Mouse (Mus musculus): Measurements from ENCODE around the gene Acyp1. TPM values are rescaled to one million over a fixed set of nuclear protein-coding genes. Genes with fewer than 3 reads are reported as not detected.
"Not testable (repeated sequence)": the region's sequence is repeated elsewhere in the genome, so short reads cannot be mapped to it uniquely, and the experiment has no call there.

Gene Acyp1
- total RNA-seq, 2 experiments from 2014 or later, result 32.9 to 37.4 TPM

GRCm38 (mm10) chr12:85296915-85297314, 8.7 kb upstream of the Acyp1 start:
- intact Hi-C loops (cut with DNase I), result no loop called here
- TF ChIP-seq CTCF (IDR thresholded peaks at IDR 0.05), result no peak
- DNase-seq (ENCODE audit: extremely low spot score in 1 of 2, low spot score in 2 of 2), result no peak
- no peak overlapping the region for H3K4me3 ChIP-seq
- no peak overlapping the region for H3K27ac ChIP-seq

DNA sequence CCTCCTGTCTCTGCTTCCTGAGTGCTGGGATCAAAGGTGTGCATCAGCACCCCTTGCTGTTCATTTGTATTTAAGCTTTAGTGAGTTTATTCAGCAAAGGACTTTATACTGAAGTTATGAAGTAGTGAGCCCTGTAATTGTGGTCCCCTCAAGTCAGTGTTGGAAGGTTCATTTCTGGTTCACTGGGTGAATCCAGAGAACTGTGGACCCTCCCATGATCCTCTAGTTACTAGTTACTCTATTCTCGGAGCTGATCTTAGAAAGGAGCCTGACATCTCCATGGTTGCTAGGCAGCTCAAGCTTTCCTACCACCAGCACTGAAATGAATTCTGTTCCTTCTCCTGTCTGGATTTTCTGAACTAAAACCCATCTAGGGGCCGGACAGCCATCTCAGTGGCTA, 7.3 kb upstream of the Acyp1 start:
- no peak for TF ChIP-seq CTCF (IDR thresholded peaks at IDR 0.05)
- H3K4me3 ChIP-seq, result no peak overlapping the region
- DNase-seq (ENCODE audit: extremely low spot score in 1 of 2, low spot score in 2 of 2), result no peak
- intact Hi-C loops (cut with DNase I), result no loop called here
- H3K27ac ChIP-seq, result no peak overlapping the region

GRCm38 (mm10) chr12:85292906-85293305, 4.7 kb upstream of the Acyp1 start:
- peak; percentile 26 for TF ChIP-seq CTCF (IDR thresholded peaks at IDR 0.05)
- Histone ChIP-seq H3K27ac (no peak overlapping the region), H3K4me3 (no peak overlapping the region)
- DNase-seq (ENCODE audit: extremely low spot score in 1 of 2, low spot score in 2 of 2), result no peak
- intact Hi-C loops (cut with DNase I), result no loop called here

GRCm38 (mm10) chr12:85292288-85292687, 4.0 kb upstream of the Acyp1 start:
- TF ChIP-seq CTCF (IDR thresholded peaks at IDR 0.05), result no peak
- no peak overlapping the region for H3K27ac ChIP-seq
- DNase-seq (ENCODE audit: extremely low spot score in 1 of 2, low spot score in 2 of 2), result no peak
- intact Hi-C loops (cut with DNase I), result no loop called here
- no peak overlapping the region for H3K4me3 ChIP-seq

GRCm38 (mm10) chr12:85291541-85291940, 3.3 kb upstream of the Acyp1 start:
- no peak overlapping the region for H3K4me3 ChIP-seq
- intact Hi-C loops (cut with DNase I), result no loop called here
- no peak for DNase-seq (ENCODE audit: extremely low spot score in 1 of 2, low spot score in 2 of 2)
- no peak for TF ChIP-seq CTCF (IDR thresholded peaks at IDR 0.05)
- no peak overlapping the region for H3K27ac ChIP-seq

DNA sequence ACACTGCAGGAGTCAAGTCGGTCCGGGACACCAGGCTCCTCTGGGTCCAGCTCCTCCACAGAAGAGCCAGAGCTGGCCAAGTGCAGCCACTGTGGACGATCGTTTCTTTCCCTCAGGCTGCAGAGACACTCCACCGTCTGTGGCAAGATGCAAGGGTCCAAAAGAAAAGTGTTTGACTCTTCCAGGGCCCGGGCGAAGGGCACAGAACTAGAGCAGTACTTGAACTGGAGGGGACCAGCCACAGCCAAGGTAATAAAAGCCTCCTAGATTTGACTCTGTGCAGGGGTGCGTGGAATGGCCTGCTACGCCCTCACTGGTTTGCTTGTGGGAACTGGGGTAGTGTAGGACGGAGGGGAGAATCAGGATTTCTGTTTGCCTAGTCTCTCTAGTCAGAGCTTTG, 2.4 kb upstream of the Acyp1 start:
- TF ChIP-seq CTCF (IDR thresholded peaks at IDR 0.05), result no peak
- Histone ChIP-seq H3K4me3 (no peak overlapping the region), H3K27ac (no peak overlapping the region)
- DNase-seq (ENCODE audit: extremely low spot score in 1 of 2, low spot score in 2 of 2), result no peak
- intact Hi-C loops (cut with DNase I), result no loop called here

DNA sequence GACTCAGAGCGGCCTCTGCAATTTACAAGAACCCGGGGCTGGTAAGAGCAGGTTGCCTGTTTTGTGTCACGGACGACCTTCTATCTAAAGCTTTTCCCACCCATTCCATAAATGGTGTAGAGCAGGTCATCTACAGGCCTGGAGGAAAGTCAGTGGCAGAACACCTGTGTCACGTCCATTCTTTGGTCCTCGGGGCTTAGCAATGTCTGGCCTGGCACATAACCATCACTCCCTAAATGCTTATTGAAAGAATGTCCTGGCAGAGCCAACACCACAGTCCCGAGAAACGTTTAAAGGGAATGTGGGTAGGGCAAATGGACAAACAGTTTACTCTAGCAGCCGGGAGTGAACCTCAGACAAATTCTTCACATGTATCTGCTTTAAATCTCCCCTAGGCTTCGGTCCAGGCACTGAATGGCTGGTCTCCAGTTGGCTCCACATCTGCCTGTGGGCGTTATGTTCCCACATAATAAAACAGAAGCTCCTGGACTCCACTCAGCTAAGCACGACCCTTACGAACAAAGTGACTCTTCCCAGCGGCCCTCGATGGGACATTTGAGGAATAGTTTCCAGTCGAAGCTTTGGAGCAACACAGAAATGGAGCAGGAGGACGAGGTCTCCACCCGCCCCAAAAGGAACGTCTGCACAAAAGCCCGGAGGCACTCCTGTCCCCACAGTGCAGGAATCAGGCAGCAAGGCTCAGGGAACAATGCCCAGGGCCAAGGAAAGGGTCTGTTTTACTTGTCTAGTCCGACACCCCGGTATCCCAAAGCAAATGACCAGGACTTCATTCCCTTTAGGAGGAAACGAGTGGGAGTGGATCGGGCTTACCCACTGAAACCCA, 1.1 kb upstream of the Acyp1 start:
- Histone ChIP-seq H3K27ac (no peak overlapping the region; the same call in 1 of the 2 replicates), H3K4me3 (peak overlapping the region; percentile 58)
- intact Hi-C loops (cut with DNase I), result no loop called here
- DNase-seq (ENCODE audit: extremely low spot score in 1 of 2, low spot score in 2 of 2), result no peak
- no peak for TF ChIP-seq CTCF (IDR thresholded peaks at IDR 0.05)

DNA sequence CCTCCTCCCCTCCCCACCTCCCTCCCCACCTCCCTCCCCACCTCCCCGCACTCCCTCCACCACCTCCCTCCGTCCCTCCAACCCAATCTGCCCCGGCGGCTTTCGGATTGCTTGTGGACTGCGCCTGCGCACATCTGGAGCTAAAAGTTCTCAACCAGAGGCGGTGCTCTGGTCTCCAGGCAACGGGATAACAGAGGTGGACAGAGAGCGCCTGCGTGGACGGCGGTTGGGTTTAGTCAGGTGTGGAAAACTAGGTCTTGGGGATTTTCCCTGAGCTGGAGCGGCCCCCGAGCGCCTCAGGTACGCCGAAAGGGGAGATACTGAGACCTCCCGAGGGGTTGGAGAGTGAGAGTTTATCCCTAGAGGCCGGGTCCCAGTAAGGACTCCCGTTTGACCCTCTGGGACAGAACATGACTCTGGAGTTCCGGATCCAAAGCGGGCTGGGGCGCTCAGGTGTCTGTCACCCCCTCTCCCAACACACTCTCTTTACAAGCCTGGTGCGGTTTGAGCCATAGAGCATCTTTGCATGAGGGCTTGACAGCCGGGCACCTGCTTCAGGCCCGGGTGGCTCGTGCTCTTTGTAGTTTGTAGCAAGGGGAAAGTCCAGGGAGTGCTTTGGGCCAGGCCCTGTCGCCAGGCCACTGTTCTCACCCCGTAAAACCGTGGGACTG, 383 bp upstream of the Acyp1 start, which contains the start of gene Zc2hc1c:
TSS of gene Zc2hc1c (plus strand) at position 106 of the 671 bp plus-strand sequence.
- intact Hi-C loops (cut with DNase I), result loop anchor here (1.0 kb wide), 1 partner anchor 8 kb away; no protein-coding TSS in a partner anchor
- H3K27ac ChIP-seq, result peak within 1 kb of the TSS; percentile 51
- DNase-seq (ENCODE audit: extremely low spot score in 1 of 2, low spot score in 2 of 2), result peak; percentile 73 to 84
- TF ChIP-seq CTCF (IDR thresholded peaks at IDR 0.05), result no peak
- H3K4me3 ChIP-seq, result peak within 1 kb of the TSS; percentile 58

DNA sequence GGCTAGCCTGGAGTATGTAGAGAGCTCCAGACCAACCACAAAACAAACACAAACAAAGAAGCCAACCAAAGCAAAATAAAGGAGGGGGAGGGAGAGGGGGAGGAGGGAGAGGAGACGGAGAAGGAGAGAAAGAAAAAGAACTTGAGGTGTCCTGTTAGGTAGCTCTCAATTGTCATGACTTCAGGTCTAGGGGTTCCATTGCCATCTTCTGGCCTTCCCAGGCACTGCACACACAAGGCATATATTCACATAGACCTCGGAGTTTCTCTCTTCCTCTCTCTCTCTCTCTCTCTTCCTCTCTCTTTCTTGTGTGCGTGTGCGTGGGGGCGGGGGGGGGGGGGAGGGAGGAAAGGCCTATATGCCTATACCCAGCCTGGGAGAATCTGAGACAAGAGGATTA, 1.3 kb downstream of the Acyp1 start:
- intact Hi-C loops (cut with DNase I), result no loop called here
- Histone ChIP-seq H3K27ac (no peak overlapping the region), H3K4me3 (no peak overlapping the region)
- TF ChIP-seq CTCF (IDR thresholded peaks at IDR 0.05), result peak; percentile 27
- no peak for DNase-seq (ENCODE audit: extremely low spot score in 1 of 2, low spot score in 2 of 2)

- intact Hi-C loops (cut with DNase I), result no loop called here
- H3K27ac ChIP-seq, result no peak overlapping the region
- TF ChIP-seq CTCF (IDR thresholded peaks at IDR 0.05), result no peak
- no peak for DNase-seq (ENCODE audit: extremely low spot score in 1 of 2, low spot score in 2 of 2)
- H3K4me3 ChIP-seq, result no peak overlapping the region
Observed at GRCm38 (mm10) chr12:85284996-85285395, 3.2 kb downstream of the Acyp1 start.

- intact Hi-C loops (cut with DNase I), result no loop called here
- Histone ChIP-seq H3K4me3 (no peak overlapping the region), H3K27ac (no peak overlapping the region)
- no peak for TF ChIP-seq CTCF (IDR thresholded peaks at IDR 0.05)
- DNase-seq (ENCODE audit: extremely low spot score in 1 of 2, low spot score in 2 of 2), result no peak
Observed at GRCm38 (mm10) chr12:85284331-85284730, 3.9 kb downstream of the Acyp1 start.

DNA sequence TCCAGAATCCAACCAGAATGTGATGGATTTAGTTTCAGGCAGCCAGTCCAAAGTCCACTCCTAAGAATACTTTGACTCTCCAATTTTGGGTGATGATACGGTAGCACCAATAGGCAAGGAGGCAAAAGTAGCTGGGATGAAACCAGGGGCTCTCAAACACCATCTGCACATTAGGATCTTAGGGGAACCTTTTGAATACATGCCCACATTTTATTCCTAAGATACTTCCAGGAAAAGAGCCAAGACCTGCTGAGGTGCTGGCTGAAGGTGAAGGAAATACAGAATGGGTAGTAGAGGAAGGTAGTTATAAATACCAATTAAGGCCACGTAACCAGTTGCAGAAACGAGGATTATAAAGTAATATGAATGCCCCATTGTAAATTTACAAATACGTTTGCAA, 6.5 kb downstream of the Acyp1 start:
- H3K4me3 ChIP-seq; intact Hi-C loops (cut with DNase I); DNase-seq (ENCODE audit: extremely low spot score in 1 of 2, low spot score in 2 of 2); H3K27ac ChIP-seq: not testable (repeated sequence)

Data from left cerebral cortex, adult 2 months (tissue).